Mouse (Mus musculus) heart, postnatal 4 days (tissue): ENCODE measurements around the gene Rassf10. TPM values are rescaled to one million over a fixed set of nuclear protein-coding genes. Genes with fewer than 3 reads are reported as not detected.

Experiments
- DNase-seq: peaks from one replicate; pipeline ENCODE4 v3.0.0; 2021
- total RNA-seq, 2 experiments: library from RNA; stranded (reverse); gene quantifications; 2 replicates each; pipeline ENCODE4 v1.2.3; 2021

Rassf10 gene
- total RNA-seq, 2 experiments from 2014 or later: 2.2 to 2.7 TPM

DNA sequence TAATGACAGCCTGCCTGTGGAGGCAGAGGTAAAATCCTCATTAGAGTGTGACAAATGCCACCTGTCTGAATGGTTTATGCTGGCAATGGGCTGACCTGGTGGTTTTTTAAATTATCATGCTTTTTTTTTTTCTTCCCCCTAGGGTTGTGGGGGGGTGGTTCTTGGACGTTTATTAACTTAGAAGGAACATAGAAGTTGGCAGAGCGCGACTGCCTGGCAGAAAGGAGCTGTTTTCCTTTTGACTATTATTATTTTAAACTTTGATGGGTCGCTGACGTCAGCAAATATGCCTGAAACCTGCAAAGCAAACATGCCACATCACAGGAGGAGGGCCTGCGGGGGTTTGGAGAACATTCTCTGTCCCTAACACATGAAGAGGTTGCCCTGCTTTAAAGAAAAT is 3.9 kb downstream of the Rassf10 start:
- DNase-seq: no peak

DNA sequence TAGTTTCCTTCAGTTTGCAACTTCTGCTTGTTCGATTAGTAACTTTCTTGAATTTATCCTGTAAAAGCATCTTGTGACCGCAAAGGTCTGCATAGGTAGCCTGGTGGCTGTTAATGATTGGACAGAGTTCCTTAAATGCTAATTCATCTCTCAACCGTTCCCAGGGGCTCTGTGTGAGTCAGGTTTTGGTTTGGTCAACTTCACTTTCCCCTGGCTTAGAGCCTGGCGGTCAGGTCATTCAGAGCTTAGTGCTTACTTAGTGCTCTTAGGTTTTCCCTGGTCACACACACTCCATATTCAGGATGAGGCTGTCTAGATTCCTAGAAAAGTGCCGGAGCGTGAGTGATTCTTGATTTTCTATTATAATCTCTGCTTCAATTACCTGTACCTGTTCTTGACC is 12.6 kb downstream of the Rassf10 start:
- DNase-seq: no peak

DNA sequence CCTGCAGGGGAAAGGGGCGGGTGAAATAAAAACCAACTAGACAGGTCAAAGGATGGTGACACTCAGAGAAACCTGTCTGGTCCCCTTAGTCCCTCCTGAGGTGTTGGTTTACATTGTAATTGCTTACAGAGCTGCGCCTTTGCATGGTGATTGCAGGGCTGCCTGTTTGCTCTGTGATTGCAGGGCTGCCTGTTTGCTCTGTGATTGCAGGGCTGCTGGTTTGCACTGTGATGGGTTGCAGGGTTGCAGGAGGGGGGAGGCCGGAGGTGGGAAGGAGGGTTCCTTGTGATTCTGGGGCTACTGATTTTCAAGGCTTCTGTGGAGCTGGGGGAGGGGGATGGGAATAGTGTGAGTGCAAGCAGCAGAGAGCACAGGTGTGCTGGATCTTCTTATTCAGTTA is 13.0 kb downstream of the Rassf10 start:
- no peak for DNase-seq

DNA sequence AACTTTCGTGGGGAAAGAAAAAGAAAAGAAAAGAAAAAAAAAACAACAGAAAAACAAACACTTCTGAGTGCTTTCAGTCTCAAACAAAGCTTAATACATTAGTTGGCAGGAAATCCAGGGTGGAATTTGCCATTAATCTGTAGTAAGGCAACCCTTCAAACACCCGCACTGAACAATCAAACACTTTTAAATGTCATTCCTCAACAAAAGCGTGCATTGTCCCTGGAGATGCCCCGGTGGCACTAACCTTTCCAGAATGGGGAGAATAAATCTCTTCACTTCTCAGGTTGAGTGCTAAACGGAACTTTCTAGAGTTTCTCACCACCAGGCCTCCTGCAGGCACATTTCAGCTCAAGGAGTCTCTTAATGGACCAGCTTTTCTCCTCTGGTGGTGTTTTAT is 29.6 kb downstream of the Rassf10 start:
- DNase-seq: no peak

DNA sequence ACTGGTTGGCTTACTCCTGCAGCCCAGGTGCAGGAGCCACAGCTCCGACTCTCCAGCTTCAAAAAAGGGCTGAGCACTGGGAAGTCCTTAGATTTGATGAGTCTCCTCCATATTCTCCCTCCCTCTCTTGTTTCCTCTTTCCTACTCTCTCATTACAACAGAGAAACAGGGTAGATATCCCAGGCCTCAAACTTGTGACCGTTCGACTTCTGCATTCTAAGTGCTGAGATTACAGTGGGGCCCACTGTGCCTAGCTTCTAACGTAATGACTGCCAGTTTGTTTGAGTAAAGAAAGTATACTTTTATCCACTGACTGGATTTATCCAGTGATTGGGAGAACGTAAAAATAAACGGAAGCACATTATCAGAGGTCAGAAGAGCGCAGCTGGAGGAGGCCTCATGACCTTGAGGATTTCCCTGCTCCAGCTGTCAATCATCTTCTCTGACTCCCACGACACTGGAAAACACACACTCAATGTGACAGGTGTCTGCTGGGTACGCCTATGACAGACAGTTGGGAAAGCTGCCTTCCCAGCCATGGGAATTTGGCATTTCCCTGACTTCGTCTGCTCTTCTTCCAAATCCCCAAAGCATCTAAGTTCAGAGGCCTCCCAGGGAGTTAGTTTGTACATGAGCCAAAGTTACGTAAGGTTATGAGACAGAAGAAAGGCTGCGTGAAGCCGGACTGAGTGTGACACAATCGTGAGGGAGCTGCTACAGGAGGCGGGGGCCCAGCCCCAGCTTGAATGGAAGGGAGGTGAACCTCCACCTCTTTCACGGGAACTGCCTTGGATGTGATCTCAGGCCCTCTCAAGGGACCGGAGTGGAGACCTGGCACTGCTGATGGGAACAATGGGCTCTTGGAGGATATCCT is 31.2 kb downstream of the Rassf10 start:
- peak; percentile 11 for DNase-seq

DNA sequence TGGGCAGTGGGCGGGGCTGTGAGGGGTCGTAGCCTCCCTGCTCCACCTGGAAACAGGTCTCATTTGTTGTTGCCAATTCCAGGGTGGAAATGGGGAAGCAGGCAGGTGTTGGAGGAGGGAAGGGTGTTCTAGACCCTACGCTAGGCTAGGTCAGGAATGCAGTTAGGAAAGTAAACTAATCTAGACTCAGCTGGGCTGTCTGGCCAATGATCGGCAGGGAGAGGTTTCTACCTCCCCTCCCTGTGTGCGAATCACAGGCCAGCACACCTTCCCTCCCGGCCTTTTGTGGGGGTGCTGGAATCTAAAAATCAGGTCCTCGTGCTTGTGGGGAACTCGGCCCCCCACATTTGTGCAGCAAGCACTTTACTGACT is 31.8 kb downstream of the Rassf10 start:
- DNase-seq: no peak

DNA sequence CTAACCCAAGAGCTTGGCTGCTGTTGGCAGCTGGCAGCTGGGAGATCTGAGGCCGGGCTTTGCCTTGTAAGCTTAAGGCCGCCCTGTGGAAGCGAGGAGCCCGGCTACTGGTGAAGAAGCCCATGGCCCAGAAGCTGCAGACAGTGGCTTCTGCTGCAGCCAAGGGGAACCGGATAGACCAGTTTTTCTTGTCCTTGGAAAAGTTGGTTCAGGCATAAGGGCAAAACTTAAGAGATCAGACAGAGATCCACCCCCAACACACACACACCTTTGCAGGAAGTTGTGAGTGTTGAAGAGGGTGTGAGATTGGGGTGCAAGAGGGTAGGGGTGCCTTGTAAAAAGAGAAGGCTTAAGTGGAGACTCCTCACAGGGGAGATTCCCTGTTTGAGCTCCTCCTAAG is 39.2 kb downstream of the Rassf10 start:
- DNase-seq: no peak

DNA sequence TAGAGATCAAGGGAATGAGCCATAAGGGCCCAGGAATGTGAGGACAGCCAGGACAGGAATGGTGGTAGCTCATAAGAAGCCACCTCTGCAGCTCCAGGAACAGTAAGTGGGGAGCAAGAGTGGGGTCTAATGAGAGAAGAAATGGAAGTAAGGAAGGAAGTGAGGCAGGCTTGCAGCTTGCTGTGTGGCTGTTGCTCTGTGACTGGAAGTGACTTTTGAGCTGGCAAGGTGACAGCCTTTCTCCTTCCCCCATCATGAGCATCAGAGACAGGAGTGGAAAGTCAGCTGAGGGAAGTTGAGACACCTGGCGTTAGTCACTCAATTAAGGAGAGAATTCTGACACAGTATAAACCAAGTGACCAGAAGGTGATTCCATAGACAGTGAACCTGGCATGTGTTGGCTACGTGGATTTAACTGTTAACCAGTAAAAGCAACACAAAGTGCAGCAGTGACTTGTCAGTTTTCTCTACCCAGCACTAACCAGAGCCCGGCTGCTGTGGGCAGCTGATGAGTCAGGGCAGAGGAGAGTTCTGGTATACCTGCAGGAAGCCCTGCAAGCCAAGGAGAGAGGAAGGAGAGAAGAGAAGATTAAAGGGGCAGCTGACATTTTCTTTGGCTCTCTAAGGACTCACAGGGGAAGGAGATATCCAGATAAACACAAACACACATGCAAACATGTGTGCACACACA is 49.9 kb downstream of the Rassf10 start:
- no peak for DNase-seq

DNA sequence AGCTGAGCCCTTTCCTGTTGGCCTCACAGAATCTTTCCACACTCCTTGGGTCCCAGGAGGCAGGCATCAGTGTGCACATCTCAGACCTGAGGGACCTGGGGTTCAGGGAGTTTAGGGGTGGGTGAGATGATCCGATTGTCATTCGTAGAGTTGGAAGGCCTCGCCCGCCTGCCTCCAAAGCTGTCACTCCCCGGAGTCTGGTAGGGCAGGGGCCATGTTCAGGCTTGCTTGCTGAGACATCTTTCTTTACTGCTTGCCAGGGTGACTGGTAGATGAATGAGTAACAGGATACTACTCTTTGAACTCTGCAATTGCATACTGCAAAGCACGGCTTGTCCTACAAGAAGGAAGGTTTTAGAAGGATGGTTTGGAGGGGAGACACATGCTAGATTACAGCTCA is 52.0 kb downstream of the Rassf10 start:
- DNase-seq: no peak
